23 mouse cellular contexts compared by ENCODE assay signal in the genomic region with DNA sequence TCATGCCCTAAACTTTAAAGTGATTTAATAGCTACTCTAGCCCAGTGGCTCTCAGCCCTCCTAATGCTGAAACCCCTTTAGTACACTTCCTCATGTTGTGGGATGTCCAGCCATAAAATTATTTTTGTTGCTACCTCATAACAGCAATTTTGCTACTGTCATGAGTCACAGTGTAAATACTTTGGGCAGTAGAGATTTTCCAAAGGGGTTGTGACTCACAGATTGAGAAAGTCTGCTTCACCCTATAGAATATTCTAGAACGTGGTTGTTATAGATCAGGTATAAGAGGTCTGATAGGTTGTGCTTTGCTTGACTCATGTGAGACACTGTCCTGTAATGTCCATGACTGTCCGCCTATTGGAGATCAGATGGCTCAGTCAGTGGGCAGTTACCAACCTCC.
"Had no signal": no experiment of that assay in that cellular context is flagged by ENCODE, and none has a peak within 500 bp of the region (broad histone marks: within the 10 kb centered on the region; RNA-seq: fewer than 3 reads in every experiment).

No protein-coding gene starts in this region.

- H3K4me3 ChIP-seq: gastrocnemius, adult 2 months; heart, adult 2 months; heart, embryonic 13.5 days; heart, embryonic 15.5 days; hindbrain, embryonic 10.5 days; hindbrain, embryonic 13.5 days; hindbrain, embryonic 15.5 days; limb, embryonic 13.5 days; limb, embryonic 15.5 days; liver, embryonic 12.5 days had no signal

- H3K27me3 ChIP-seq: heart, embryonic 13.5 days; heart, embryonic 15.5 days; hindbrain, embryonic 13.5 days; hindbrain, embryonic 15.5 days; limb, embryonic 13.5 days; limb, embryonic 15.5 days; liver, embryonic 12.5 days had no signal

- H3K9ac ChIP-seq: heart, embryonic 13.5 days; heart, embryonic 15.5 days; hindbrain, embryonic 13.5 days; hindbrain, embryonic 15.5 days; limb, embryonic 13.5 days; limb, embryonic 15.5 days; liver, embryonic 12.5 days; liver, embryonic 14.5 days had no signal

- H3K4me1 ChIP-seq: hindbrain, embryonic 15.5 days; liver, embryonic 12.5 days had no signal

- H3K36me3 ChIP-seq: heart, embryonic 13.5 days; heart, embryonic 15.5 days; hindbrain, embryonic 10.5 days; hindbrain, embryonic 13.5 days; hindbrain, embryonic 15.5 days; limb, embryonic 13.5 days; limb, embryonic 15.5 days; liver, embryonic 12.5 days had no signal

- DNase-seq: gastrocnemius, adult 2 months; gastrocnemius, postnatal 10 days; heart, adult 2 months; heart, postnatal 4 days; kidney, adult 11 months; kidney, adult 2 months; kidney, adult 9 months; kidney, postnatal 10 days; kidney, postnatal 25 days; layer of hippocampus, adult 9-11 months; layer of hippocampus, postnatal 36 days; left cerebral cortex, postnatal 4 days had no signal

- H3K4me2 ChIP-seq: heart, embryonic 11.5 days; heart, embryonic 13.5 days; heart, embryonic 15.5 days; hindbrain, embryonic 13.5 days; hindbrain, embryonic 15.5 days; limb, embryonic 13.5 days; limb, embryonic 15.5 days; liver, embryonic 12.5 days had no signal

- H3K27ac ChIP-seq: gastrocnemius, adult 2 months; heart, adult 2 months; heart, embryonic 13.5 days; heart, embryonic 15.5 days; hindbrain, embryonic 10.5 days; hindbrain, embryonic 13.5 days; hindbrain, embryonic 15.5 days; hindbrain, postnatal 0 days; limb, embryonic 13.5 days; limb, embryonic 15.5 days; liver, embryonic 12.5 days; liver, embryonic 14.5 days had no signal

- ATAC-seq: hindbrain, postnatal 0 days; liver, embryonic 12.5 days had no signal

- H3K9me3 ChIP-seq: heart, embryonic 13.5 days; heart, embryonic 15.5 days; hindbrain, embryonic 10.5 days; hindbrain, embryonic 13.5 days; hindbrain, embryonic 15.5 days; limb, embryonic 13.5 days; limb, embryonic 15.5 days; liver, embryonic 12.5 days had no signal
